Mouse (Mus musculus) small intestine, adult 2 months (tissue): ENCODE results near the gene P2rx2.

Experiments
- CTCF ChIP-seq: fragments of 200-500 bp; IDR thresholded peaks from 2 replicates; pipeline ENCODE4 v1.5.1; 2012; ENCODE audit warnings: low read depth, mild to moderate bottlenecking, control low read depth, inconsistent platforms, low read length, moderate library complexity, mixed read lengths; ENCODE audit not compliant: insufficient replicate concordance, insufficient read length; ENCODE audit errors: extremely low read depth
- POLR2A ChIP-seq: fragments of 200-500 bp; IDR thresholded peaks from 2 replicates; pipeline ENCODE4 v1.6.1; 2012; ENCODE audit warnings: low read depth, mild to moderate bottlenecking, control low read depth, inconsistent platforms, low read length, moderate library complexity

DNA sequence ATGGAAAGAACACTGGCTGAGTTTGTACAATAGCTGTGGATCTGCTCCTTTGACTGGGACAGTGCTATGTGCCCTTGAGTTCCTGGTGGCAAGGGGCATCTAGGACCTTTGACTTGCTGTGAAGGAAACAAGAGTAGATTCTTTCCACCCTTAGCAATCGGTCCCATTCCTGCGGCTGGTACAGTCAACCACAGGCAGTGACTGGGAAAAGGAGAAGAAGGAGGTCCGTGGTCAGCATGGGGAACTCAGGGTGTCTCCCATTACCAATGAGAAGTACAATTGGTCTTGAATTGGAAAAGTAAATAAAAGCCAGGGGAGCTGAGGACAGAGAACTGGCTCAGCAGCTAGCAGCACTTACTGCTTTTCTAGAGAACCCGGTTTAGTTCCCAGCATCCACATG, 2.5 kb upstream of the P2rx2 start:
- TF ChIP-seq CTCF (no peak), POLR2A (no peak)
